In the genomic region with DNA sequence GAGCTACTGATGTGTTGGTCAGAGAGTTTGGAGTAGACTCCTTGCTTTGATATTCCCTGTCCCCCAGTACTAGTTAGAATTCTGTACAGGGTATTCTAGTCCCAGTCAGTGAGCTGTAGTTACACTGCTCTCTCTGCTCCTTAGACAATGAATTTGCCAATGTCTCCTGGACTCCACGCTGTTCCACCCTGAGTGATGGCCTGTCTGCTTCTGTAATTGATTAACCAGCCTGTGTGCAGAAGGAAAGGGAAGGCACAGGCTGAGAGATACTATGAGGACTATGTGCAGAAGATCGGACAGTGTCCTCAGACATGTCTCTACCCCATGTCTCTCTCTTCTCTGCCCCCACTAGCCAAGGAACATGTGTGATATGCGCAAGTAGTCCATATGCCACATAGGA, we compare ENCODE assay signal across 25 mouse cellular contexts.
"Had no signal": no experiment of that assay in that cellular context is flagged by ENCODE, and none has a peak within 500 bp of the region (broad histone marks: within the 10 kb centered on the region; RNA-seq: fewer than 3 reads in every experiment).

No protein-coding gene starts in this region.

- H3K9me3 ChIP-seq: heart, embryonic 10.5 days; intestine, embryonic 15.5 days; limb, embryonic 10.5 days; limb, embryonic 12.5 days; liver, embryonic 12.5 days had no signal

- DNase-seq: gastrocnemius, adult 2 months; gastrocnemius, postnatal 10 days; gastrocnemius, postnatal 25 days; heart, adult 18-20 months; heart, postnatal 10 days; heart, postnatal 4 days; kidney, postnatal 4 days; liver; liver, postnatal 0 days had no signal

- H3K4me3 ChIP-seq: gastrocnemius, adult 2 months; heart, embryonic 10.5 days; heart, embryonic 12.5 days; hindbrain, embryonic 10.5 days; hindbrain, embryonic 12.5 days; intestine, embryonic 15.5 days; layer of hippocampus, adult 2 months; left cerebral cortex, adult 2 months; limb, embryonic 10.5 days; limb, embryonic 12.5 days; liver, embryonic 12.5 days had no signal

- H3K4me2 ChIP-seq: heart, embryonic 12.5 days; hindbrain, embryonic 12.5 days; hindbrain, embryonic 14.5 days; intestine, embryonic 15.5 days; limb, embryonic 12.5 days; liver, embryonic 12.5 days had no signal

- H3K9ac ChIP-seq: heart, embryonic 12.5 days; hindbrain, embryonic 12.5 days; hindbrain, embryonic 14.5 days; intestine, embryonic 15.5 days; limb, embryonic 12.5 days; liver, embryonic 12.5 days; liver, embryonic 14.5 days; liver, postnatal 0 days had no signal

- ATAC-seq: forebrain, embryonic 16.5 days; hindbrain, embryonic 16.5 days; inflammation-experienced regulatory T-cells, adult 6 months; intestine, embryonic 15.5 days; liver, embryonic 12.5 days; liver, postnatal 0 days had no signal

- H3K27me3 ChIP-seq: heart, embryonic 12.5 days; hindbrain, embryonic 12.5 days; intestine, embryonic 15.5 days; limb, embryonic 12.5 days; liver, embryonic 12.5 days had no signal

- H3K36me3 ChIP-seq: heart, embryonic 10.5 days; heart, embryonic 12.5 days; hindbrain, embryonic 10.5 days; hindbrain, embryonic 12.5 days; intestine, embryonic 15.5 days; limb, embryonic 10.5 days; limb, embryonic 12.5 days; liver, embryonic 12.5 days had no signal

- H3K4me1 ChIP-seq: heart, embryonic 10.5 days; heart, embryonic 12.5 days; hindbrain, embryonic 10.5 days; hindbrain, embryonic 12.5 days; intestine, embryonic 15.5 days; limb, embryonic 10.5 days; limb, embryonic 12.5 days; liver, embryonic 12.5 days had no signal

- H3K27ac ChIP-seq: gastrocnemius, adult 2 months; heart, embryonic 10.5 days; hindbrain, embryonic 10.5 days; hindbrain, embryonic 12.5 days; hindbrain, embryonic 14.5 days; intestine, embryonic 15.5 days; kidney, postnatal 0 days; layer of hippocampus, adult 2 months; left cerebral cortex, adult 2 months; limb, embryonic 10.5 days; limb, embryonic 12.5 days; liver, embryonic 12.5 days; liver, embryonic 14.5 days had no signal
